Mouse (Mus musculus) hindbrain, embryonic 14.5 days (tissue): ENCODE data around the gene Sucla2. TPM values are rescaled to one million over a fixed set of nuclear protein-coding genes. Genes with fewer than 3 reads are reported as not detected.
"Not testable (repeated sequence)": the region's sequence is repeated elsewhere in the genome, so short reads cannot be mapped to it uniquely, and the experiment has no call there.

ENCODE experiments used
- ATAC-seq: fragments of 200-750 bp; cut with Nextera tagmentation; 2 replicates; pipeline ENCODE4 v1.8.0; 2017; ENCODE audit warnings: moderate number of reproducible peaks, mild to moderate bottlenecking, moderate TSS enrichment, moderate library complexity; ENCODE audit not compliant: low FRiP score
- DNase-seq: peaks from one replicate; pipeline ENCODE4 v3.0.0-alpha.2; 2015; ENCODE audit warnings: low spot score
- H3K27ac ChIP-seq: fragments of 300-500 bp; sonication (generic); 2 replicates; pipeline ENCODE4 v1.5.1; 2014; ENCODE audit warnings: mild to moderate bottlenecking, moderate library complexity
- H3K27me3 ChIP-seq: fragments of 300-500 bp; sonication (generic); 2 replicates; pipeline ENCODE4 v1.6.1; 2014; ENCODE audit warnings: mild to moderate bottlenecking, low read length, mixed read lengths; ENCODE audit not compliant: control insufficient read depth, insufficient read depth
- H3K36me3 ChIP-seq: fragments of 300-500 bp; sonication (generic); replicated peaks from 2 replicates; pipeline ENCODE4 v1.6.1; 2014; ENCODE audit not compliant: control insufficient read depth, insufficient read depth
- H3K4me1 ChIP-seq: fragments of 300-500 bp; sonication (generic); replicated peaks from 2 replicates; pipeline ENCODE4 v1.6.1; 2014; ENCODE audit warnings: antibody characterized with exemption, low read length, mixed read lengths; ENCODE audit not compliant: control insufficient read depth, insufficient read depth
- H3K4me2 ChIP-seq: fragments of 300-500 bp; sonication (generic); replicated peaks from 2 replicates; pipeline ENCODE4 v1.6.1; 2014; ENCODE audit warnings: mild to moderate bottlenecking, moderate library complexity
- H3K4me3 ChIP-seq: fragments of 300-500 bp; sonication (generic); replicated peaks from 2 replicates; pipeline ENCODE4 v1.5.1; 2014; ENCODE audit warnings: mild to moderate bottlenecking, low read length
- H3K9ac ChIP-seq: fragments of 300-500 bp; sonication (generic); 2 replicates; pipeline ENCODE4 v1.6.1; 2014
- H3K9me3 ChIP-seq: fragments of 300-500 bp; sonication (generic); 2 replicates; pipeline ENCODE4 v1.6.1; 2016; ENCODE audit warnings: low read length; ENCODE audit not compliant: control insufficient read depth
- WGBS: fragments of 180-500 bp; shearing (Covaris S2); extraction: QIAGEN DNeasy Blood & Tissue Kit; methylation state at CpG from one replicate; pipeline ENCODE4 v1.1.7; 2014; 5-methylcytosine and 5-hydroxymethylcytosine counted together
- polyA plus RNA-seq: library from polyadenylated mRNA; unstranded; fragments of >200 nt; fragmentation: Nextera tagmentation; extraction: Ambion mirVana; gene quantifications from 2 replicates; pipeline ENCODE4 v1.2.1, GENCODE M21; 2014

Sucla2 gene
- polyA plus RNA-seq, 1 experiment from 2014 or later = 139 TPM

DNA sequence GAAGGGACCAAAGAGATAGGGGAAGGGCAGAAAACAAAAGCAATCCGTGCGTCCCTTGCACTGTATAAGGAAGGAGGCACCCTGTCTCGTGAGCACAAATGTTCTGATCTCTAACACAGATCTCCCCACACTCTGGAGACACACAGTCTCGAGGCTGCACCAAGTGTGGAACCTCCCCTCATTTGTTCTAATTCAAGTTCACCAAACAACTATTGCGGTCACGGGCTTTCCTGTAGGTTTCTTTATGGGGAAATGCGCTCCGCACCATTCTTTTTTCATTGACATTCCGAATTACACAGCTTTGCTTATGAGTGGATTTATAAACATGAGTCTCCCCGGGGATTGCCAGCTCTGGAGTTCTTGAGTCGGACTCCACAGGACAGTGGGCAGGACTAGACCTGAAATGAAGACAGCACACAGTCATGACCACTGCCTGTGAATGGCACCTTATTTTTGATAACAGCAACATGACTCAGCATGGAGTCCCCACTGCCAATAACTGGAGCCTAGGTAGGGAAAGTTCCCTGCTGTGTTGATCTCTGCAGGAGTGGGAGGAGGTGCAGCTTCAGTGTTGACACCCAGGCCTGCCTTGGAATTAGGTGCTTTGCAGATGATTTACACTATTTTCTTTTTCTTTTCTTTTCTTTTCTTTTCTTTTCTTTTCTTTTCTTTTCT is 17.3 kb upstream of the Sucla2 start:
- no peak for DNase-seq
- no peak for ATAC-seq
- H3K27ac ChIP-seq = no peak overlapping the region
- no peak overlapping the region for H3K4me3 ChIP-seq
- H3K9me3 ChIP-seq = no peaks in the 10 kb centered on the region
- peaks cover 15% of the 10 kb centered on the region for H3K36me3 ChIP-seq
- H3K27me3 ChIP-seq = no peaks in the 10 kb centered on the region
- H3K4me2 ChIP-seq = no peak overlapping the region
- H3K9ac ChIP-seq = no peak overlapping the region
- peaks cover 10% of the 10 kb centered on the region for H3K4me1 ChIP-seq
- 76% methylated on average over 11 of the region's 11 CpGs for WGBS

- Histone ChIP-seq H3K4me2 (no peak overlapping the region), H3K4me1 (peaks cover 10% of the 10 kb centered on the region), H3K4me3 (no peak overlapping the region), H3K36me3 (peaks cover 17% of the 10 kb centered on the region), H3K9me3 (no peaks in the 10 kb centered on the region), H3K27ac (no peak overlapping the region), H3K27me3 (no peaks in the 10 kb centered on the region), H3K9ac (no peak overlapping the region)
- DNase-seq (no peak), ATAC-seq (no peak)
- WGBS = 96% methylated on average over 6 of the region's 6 CpGs
Observed at GRCm38 (mm10) chr14:73508630-73509395, 16.3 kb upstream of the Sucla2 start.

GRCm38 (mm10) chr14:73509765-73510423 is 15.2 kb upstream of the Sucla2 start, which contains the start of gene Med4:
Gene Med4, plus strand, starts transcription at chr14:73510025.
- ATAC-seq = peak; percentile 96
- Histone ChIP-seq H3K4me1 (peaks cover 10% of the 10 kb centered on the region), H3K27me3 (no peaks in the 10 kb centered on the region), H3K9me3 (no peaks in the 10 kb centered on the region), H3K36me3 (peaks cover 20% of the 10 kb centered on the region), H3K4me2 (peak within 1 kb of the TSS; percentile 82), H3K27ac (no peak within 1 kb of the TSS), H3K9ac (peak within 1 kb of the TSS; percentile 85), H3K4me3 (peak within 1 kb of the TSS; percentile 78)
- under 1% methylated on average over 41 of the region's 41 CpGs for WGBS
- peak; percentile 99 for DNase-seq

- H3K27ac ChIP-seq = no peak overlapping the region
- H3K9ac ChIP-seq = peak overlapping the region; percentile 40; the same call in 1 of the 2 replicates
- WGBS = 81% methylated on average over 3 of the region's 3 CpGs
- 0 out of 2 replicates have a peak, but pooled peaks cover 6% of the 10 kb centered on the region for H3K4me1 ChIP-seq
- H3K9me3 ChIP-seq = no peaks in the 10 kb centered on the region
- no peak for DNase-seq
- no peaks in the 10 kb centered on the region for H3K27me3 ChIP-seq
- peak overlapping the region; percentile 51; the same call in 1 of the 2 replicates for H3K4me3 ChIP-seq
- H3K4me2 ChIP-seq = peak overlapping the region; percentile 36; the same call in 1 of the 2 replicates
- no peaks in the 10 kb centered on the region for H3K36me3 ChIP-seq
- no peak for ATAC-seq
Observed at GRCm38 (mm10) chr14:73524136-73524535, 983 bp upstream of the Sucla2 start.

DNA sequence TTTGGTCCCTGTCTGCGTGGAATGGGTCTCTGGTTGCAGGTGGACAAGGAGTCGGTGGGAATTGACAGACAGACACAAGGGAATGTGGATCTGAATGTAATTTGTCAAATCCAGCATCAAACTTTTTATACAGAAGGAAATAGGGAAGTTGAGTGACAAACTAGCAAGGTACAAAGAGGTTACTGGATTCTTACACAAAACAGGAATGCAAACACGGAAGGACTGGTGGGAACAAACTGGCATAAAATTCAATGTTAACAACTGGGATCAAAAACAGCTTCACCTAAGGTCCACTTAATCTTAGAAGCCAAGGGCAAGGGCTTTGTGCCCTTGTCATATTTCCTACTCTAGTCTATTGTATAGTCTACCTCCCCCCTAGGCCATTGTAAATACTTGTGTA is 3.5 kb downstream of the Sucla2 start:
- H3K27me3 ChIP-seq, H3K9ac ChIP-seq, ATAC-seq, H3K4me3 ChIP-seq, DNase-seq, H3K36me3 ChIP-seq, H3K27ac ChIP-seq, H3K4me1 ChIP-seq, H3K4me2 ChIP-seq, H3K9me3 ChIP-seq: not testable (repeated sequence)
- WGBS = 85% methylated on average over 3 of the region's 3 CpGs

DNA sequence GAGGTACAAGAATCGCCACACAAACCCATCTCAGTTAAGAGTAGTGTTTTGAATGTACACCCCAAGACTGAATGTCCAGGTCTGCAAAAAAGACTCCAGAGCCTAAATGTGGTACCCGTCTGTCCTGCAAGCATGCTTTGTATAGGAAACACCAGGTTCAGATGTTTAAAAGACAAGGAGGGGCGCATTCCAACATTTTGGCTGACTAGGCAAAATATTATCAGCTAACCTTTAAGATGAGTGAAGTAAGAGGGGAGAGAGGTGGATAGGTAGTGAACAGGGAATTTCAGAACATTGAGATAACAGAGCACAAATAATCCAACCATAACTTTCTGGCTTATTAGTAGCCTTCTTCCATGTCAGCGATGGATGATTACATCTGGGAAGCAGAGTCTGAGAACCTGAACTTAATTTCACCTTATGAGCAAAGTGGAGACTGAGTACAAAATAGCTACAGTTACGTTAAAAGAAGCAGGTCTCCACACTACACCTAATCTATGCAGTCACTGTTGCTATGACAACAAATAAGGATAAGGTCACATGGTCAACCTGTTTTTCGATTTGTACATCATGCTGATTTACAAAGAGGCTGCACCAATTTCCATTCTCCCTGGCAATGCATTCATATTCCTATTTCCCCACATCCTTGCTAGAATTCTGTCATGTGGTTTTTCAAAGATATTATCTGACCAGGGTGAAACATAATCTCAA is 8.8 kb downstream of the Sucla2 start:
- no peaks in the 10 kb centered on the region for H3K27me3 ChIP-seq
- no peaks in the 10 kb centered on the region for H3K36me3 ChIP-seq
- DNase-seq = no peak
- H3K27ac ChIP-seq = no peak overlapping the region
- no peak for ATAC-seq
- 71% methylated on average over 6 of the region's 6 CpGs for WGBS
- no peaks in the 10 kb centered on the region for H3K9me3 ChIP-seq
- no peak overlapping the region for H3K4me2 ChIP-seq
- H3K9ac ChIP-seq = no peak overlapping the region
- H3K4me1 ChIP-seq = no peaks in the 10 kb centered on the region
- no peak overlapping the region for H3K4me3 ChIP-seq

GRCm38 (mm10) chr14:73535641-73536040 is 10.5 kb downstream of the Sucla2 start:
- DNase-seq (no peak), ATAC-seq (no peak)
- no peaks in the 10 kb centered on the region for H3K27me3 ChIP-seq
- no peak overlapping the region for H3K4me3 ChIP-seq
- H3K9me3 ChIP-seq = no peaks in the 10 kb centered on the region
- 87% methylated on average over 2 of the region's 2 CpGs for WGBS
- no peak overlapping the region for H3K4me2 ChIP-seq
- no peaks in the 10 kb centered on the region for H3K36me3 ChIP-seq
- no peak overlapping the region for H3K27ac ChIP-seq
- H3K9ac ChIP-seq = no peak overlapping the region
- no peaks in the 10 kb centered on the region for H3K4me1 ChIP-seq

GRCm38 (mm10) chr14:73543781-73544180 is 18.7 kb downstream of the Sucla2 start:
- Histone ChIP-seq H3K9ac (no peak overlapping the region), H3K36me3 (no peaks in the 10 kb centered on the region), H3K27ac (no peak overlapping the region), H3K4me2 (no peak overlapping the region), H3K9me3 (no peaks in the 10 kb centered on the region), H3K4me3 (no peak overlapping the region), H3K4me1 (no peaks in the 10 kb centered on the region), H3K27me3 (no peaks in the 10 kb centered on the region; the same call in 1 of the 2 replicates)
- DNase-seq = no peak
- WGBS = 71% methylated on average over 6 of the region's 6 CpGs
- ATAC-seq = no peak
